Mouse (Mus musculus): Measurements from ENCODE around the gene Chd4. TPM values are rescaled to one million over a fixed set of nuclear protein-coding genes. Genes with fewer than 3 reads are reported as not detected.

Chd4 gene
- total and polyA plus RNA-seq, 2 experiments: 14.0 to 30.0 TPM

GRCm38 (mm10) chr6:125179601-125180000 is 83.8 kb downstream of the Chd4 start:
- no peak for DNase-seq (ENCODE audit: extremely low read depth, low read depth, low spot score)
- H3K27me3 ChIP-seq (ENCODE audit: control insufficient read depth, insufficient read depth, low read length): no peaks in the 10 kb centered on the region
- H3K9ac ChIP-seq (ENCODE audit: low read depth, low read length): no peak overlapping the region
- H3K4me1 ChIP-seq (ENCODE audit: control insufficient read depth, insufficient read depth, low read length): no peaks in the 10 kb centered on the region
- peaks cover 1% of the 10 kb centered on the region; the same call in 1 of the 2 replicates for H3K36me3 ChIP-seq (ENCODE audit: control insufficient read depth, insufficient read depth, low read length)
- H3K79me2 ChIP-seq (ENCODE audit: control insufficient read depth, insufficient read depth, low read length): no peaks in the 10 kb centered on the region
- no peak overlapping the region for H3K27ac ChIP-seq (replicated peaks; ENCODE audit: insufficient read depth, low read depth, low read length)
- WGBS: 81% methylated on average over 7 of the region's 7 CpGs
- no peak overlapping the region for H3K4me3 ChIP-seq (ENCODE audit: insufficient read depth, low read depth, low read length)
- TF ChIP-seq CTCF (IDR thresholded peaks at IDR 0.05; ENCODE audit: low read depth, low read length) (no peak), POLR2A (IDR thresholded peaks at IDR 0.05; ENCODE audit: extremely low read depth, insufficient read depth, low read length) (no peak)

Other genes with a start within 250 kb of the Chd4 start
- 2.1 and 2.5 TPM in 2 replicates for gene P3h3, start 238.2 kb upstream of the Chd4 start, total RNA-seq (2014; rRNA removed)
- gene P3h3, start 238.2 kb upstream of the Chd4 start, polyA plus RNA-seq (2012; rRNA removed): 2.5 and 3.0 TPM in 2 replicates
- gene Gpr162, start 232.0 kb upstream of the Chd4 start, total RNA-seq (2014; rRNA removed): 0.09 and 0.27 TPM in 2 replicates
- gene Gpr162, start 232.0 kb upstream of the Chd4 start, polyA plus RNA-seq (2012; rRNA removed): 0.42 and 0.44 TPM in 2 replicates
- 0.27 and 0.83 TPM in 2 replicates for gene Cd4, start 207.8 kb upstream of the Chd4 start, total RNA-seq (2014; rRNA removed)
- 0.19 and 0.46 TPM in 2 replicates for gene Cd4, start 207.8 kb upstream of the Chd4 start, polyA plus RNA-seq (2012; rRNA removed)
- 0.09 and 0.13 TPM in 2 replicates for gene Lag3, start 184.3 kb upstream of the Chd4 start, total RNA-seq (2014; rRNA removed)
- 0.39 and 0.67 TPM in 2 replicates for gene Lag3, start 184.3 kb upstream of the Chd4 start, polyA plus RNA-seq (2012; rRNA removed)
- 80.7 and 101 TPM in 2 replicates for gene Ptms, start 175.9 kb upstream of the Chd4 start, total RNA-seq (2014; rRNA removed)
- 2,256 and 3,281 TPM in 2 replicates for gene Ptms, start 175.9 kb upstream of the Chd4 start, polyA plus RNA-seq (2012; rRNA removed)
- 74.6 and 101 TPM in 2 replicates for gene Mlf2, start 164.6 kb upstream of the Chd4 start, total RNA-seq (2014; rRNA removed)
- gene Mlf2, start 164.6 kb upstream of the Chd4 start, polyA plus RNA-seq (2012; rRNA removed): 265 and 285 TPM in 2 replicates
- gene Cops7a, start 130.4 kb upstream of the Chd4 start, total RNA-seq (2014; rRNA removed): 35.8 and 46.6 TPM in 2 replicates
- 165 and 170 TPM in 2 replicates for gene Cops7a, start 130.4 kb upstream of the Chd4 start, polyA plus RNA-seq (2012; rRNA removed)
- 0.13 TPM in 1 of 2 replicates, not detected in the other for gene Pianp, start 99.3 kb upstream of the Chd4 start, total RNA-seq (2014; rRNA removed)
- gene Pianp, start 99.3 kb upstream of the Chd4 start, polyA plus RNA-seq (2012; rRNA removed): 0.77 and 1.4 TPM in 2 replicates
- gene Zfp384, start 86.8 kb upstream of the Chd4 start, total RNA-seq (2014; rRNA removed): 7.6 and 8.9 TPM in 2 replicates
- 23.1 and 34.7 TPM in 2 replicates for gene Zfp384, start 86.8 kb upstream of the Chd4 start, polyA plus RNA-seq (2012; rRNA removed)
- gene Ing4, start 56.2 kb upstream of the Chd4 start, total RNA-seq (2014; rRNA removed): 15.8 and 16.3 TPM in 2 replicates
- gene Ing4, start 56.2 kb upstream of the Chd4 start, polyA plus RNA-seq (2012; rRNA removed): 23.2 and 27.0 TPM in 2 replicates
- gene Acrbp, start 46.3 kb upstream of the Chd4 start, total RNA-seq (2014; rRNA removed): 3.2 and 4.1 TPM in 2 replicates
- gene Acrbp, start 46.3 kb upstream of the Chd4 start, polyA plus RNA-seq (2012; rRNA removed): 6.6 and 7.8 TPM in 2 replicates
- 0.27 TPM in 1 of 2 replicates, not detected in the other for gene Lpar5, start 28.1 kb upstream of the Chd4 start, total RNA-seq (2014; rRNA removed)
- gene Lpar5, start 28.1 kb upstream of the Chd4 start, polyA plus RNA-seq (2012; rRNA removed): 0.42 and 1.2 TPM in 2 replicates
- 8.2 and 9.7 TPM in 2 replicates for gene Nop2, start 35.9 kb downstream of the Chd4 start, total RNA-seq (2014; rRNA removed)
- gene Nop2, start 35.9 kb downstream of the Chd4 start, polyA plus RNA-seq (2012; rRNA removed): 7.7 and 11.0 TPM in 2 replicates
- gene Iffo1, start 49.3 kb downstream of the Chd4 start, total RNA-seq (2014; rRNA removed): 2.5 and 2.6 TPM in 2 replicates
- 7.5 and 9.9 TPM in 2 replicates for gene Iffo1, start 49.3 kb downstream of the Chd4 start, polyA plus RNA-seq (2012; rRNA removed)
- gene Gapdh, start 70.5 kb downstream of the Chd4 start, total RNA-seq (2014; rRNA removed): 1,072 and 1,474 TPM in 2 replicates
- 2,601 and 2,951 TPM in 2 replicates for gene Gapdh, start 70.5 kb downstream of the Chd4 start, polyA plus RNA-seq (2012; rRNA removed)
- gene Ncapd2, start 95.7 kb downstream of the Chd4 start, total RNA-seq (2014; rRNA removed): 2.4 and 4.6 TPM in 2 replicates
- 3.5 and 5.3 TPM in 2 replicates for gene Ncapd2, start 95.7 kb downstream of the Chd4 start, polyA plus RNA-seq (2012; rRNA removed)
- gene Mrpl51, start 95.8 kb downstream of the Chd4 start, total RNA-seq (2014; rRNA removed): 43.0 and 44.0 TPM in 2 replicates
- gene Mrpl51, start 95.8 kb downstream of the Chd4 start, polyA plus RNA-seq (2012; rRNA removed): 69.8 and 72.4 TPM in 2 replicates
- gene Vamp1, start 119.6 kb downstream of the Chd4 start, total RNA-seq (2014; rRNA removed): 1.5 and 2.0 TPM in 2 replicates
- gene Vamp1, start 119.6 kb downstream of the Chd4 start, polyA plus RNA-seq (2012; rRNA removed): 3.8 and 5.5 TPM in 2 replicates
- 15.0 and 16.5 TPM in 2 replicates for gene Tapbpl, start 135.9 kb downstream of the Chd4 start, total RNA-seq (2014; rRNA removed)
- gene Tapbpl, start 135.9 kb downstream of the Chd4 start, polyA plus RNA-seq (2012; rRNA removed): 18.2 and 19.0 TPM in 2 replicates
- 0.47 and 0.65 TPM in 2 replicates for gene Cd27, start 141.0 kb downstream of the Chd4 start, total RNA-seq (2014; rRNA removed)
- gene Cd27, start 141.0 kb downstream of the Chd4 start, polyA plus RNA-seq (2012; rRNA removed): 0.60 and 0.87 TPM in 2 replicates
- gene Tuba3a, start 190.1 kb downstream of the Chd4 start, total RNA-seq (2014; rRNA removed): not detected in 2 replicates
- 0.12 TPM in 1 of 2 replicates, not detected in the other for gene Tuba3a, start 190.1 kb downstream of the Chd4 start, polyA plus RNA-seq (2012; rRNA removed)
- 55.9 and 57.1 TPM in 2 replicates for gene Ltbr, start 217.9 kb downstream of the Chd4 start, total RNA-seq (2014; rRNA removed)
- 102 and 106 TPM in 2 replicates for gene Ltbr, start 217.9 kb downstream of the Chd4 start, polyA plus RNA-seq (2012; rRNA removed)
- gene Scnn1a, start 224.7 kb downstream of the Chd4 start, total RNA-seq (2014; rRNA removed): 3.0 and 6.7 TPM in 2 replicates
- gene Scnn1a, start 224.7 kb downstream of the Chd4 start, polyA plus RNA-seq (2012; rRNA removed): 16.5 and 24.8 TPM in 2 replicates